Mouse (Mus musculus): Measurements from ENCODE around the gene Tbc1d9b.

Tbc1d9b gene

DNA sequence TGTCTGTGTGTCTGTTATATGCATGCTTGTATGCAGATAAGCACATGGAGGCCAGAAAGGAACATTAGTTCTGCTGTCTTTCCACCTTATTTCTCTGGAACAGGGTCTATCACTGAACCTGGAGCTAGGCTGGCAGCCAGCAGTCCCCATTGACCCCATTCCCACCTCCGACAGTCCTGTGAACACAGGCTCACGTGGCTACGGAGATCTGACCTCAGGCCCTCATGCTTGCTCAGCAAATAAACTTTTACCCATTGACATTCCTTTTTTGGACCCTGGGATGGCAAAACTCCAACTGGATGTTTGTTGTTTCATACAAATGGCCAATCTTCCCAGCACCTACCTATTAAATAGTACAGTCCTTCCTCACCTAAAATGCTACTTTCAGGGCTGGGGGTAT, 45.2 kb downstream of the Tbc1d9b start:
- DNase-seq (ENCODE audit: low spot score) = no peak

DNA sequence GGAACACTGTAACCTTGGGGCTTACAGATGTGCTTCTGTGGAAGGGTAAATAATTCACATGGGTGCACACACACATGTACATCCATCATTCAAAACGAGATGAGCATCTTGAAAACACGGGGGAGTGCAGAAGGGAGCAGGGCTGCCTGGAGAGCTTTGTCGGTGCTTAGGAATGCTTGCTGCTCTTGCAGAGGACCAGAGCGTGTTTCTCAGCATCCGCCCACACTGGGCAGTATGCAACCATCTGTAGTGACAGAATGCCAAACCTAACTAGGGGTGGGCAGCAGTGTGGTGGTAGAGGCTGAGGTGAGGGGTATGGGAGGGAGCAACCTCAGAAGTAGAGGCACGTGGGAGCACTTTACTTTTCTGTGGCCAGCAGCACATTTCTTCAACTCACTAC, 45.9 kb downstream of the Tbc1d9b start:
- no peak for DNase-seq (ENCODE audit: low spot score)

DNA sequence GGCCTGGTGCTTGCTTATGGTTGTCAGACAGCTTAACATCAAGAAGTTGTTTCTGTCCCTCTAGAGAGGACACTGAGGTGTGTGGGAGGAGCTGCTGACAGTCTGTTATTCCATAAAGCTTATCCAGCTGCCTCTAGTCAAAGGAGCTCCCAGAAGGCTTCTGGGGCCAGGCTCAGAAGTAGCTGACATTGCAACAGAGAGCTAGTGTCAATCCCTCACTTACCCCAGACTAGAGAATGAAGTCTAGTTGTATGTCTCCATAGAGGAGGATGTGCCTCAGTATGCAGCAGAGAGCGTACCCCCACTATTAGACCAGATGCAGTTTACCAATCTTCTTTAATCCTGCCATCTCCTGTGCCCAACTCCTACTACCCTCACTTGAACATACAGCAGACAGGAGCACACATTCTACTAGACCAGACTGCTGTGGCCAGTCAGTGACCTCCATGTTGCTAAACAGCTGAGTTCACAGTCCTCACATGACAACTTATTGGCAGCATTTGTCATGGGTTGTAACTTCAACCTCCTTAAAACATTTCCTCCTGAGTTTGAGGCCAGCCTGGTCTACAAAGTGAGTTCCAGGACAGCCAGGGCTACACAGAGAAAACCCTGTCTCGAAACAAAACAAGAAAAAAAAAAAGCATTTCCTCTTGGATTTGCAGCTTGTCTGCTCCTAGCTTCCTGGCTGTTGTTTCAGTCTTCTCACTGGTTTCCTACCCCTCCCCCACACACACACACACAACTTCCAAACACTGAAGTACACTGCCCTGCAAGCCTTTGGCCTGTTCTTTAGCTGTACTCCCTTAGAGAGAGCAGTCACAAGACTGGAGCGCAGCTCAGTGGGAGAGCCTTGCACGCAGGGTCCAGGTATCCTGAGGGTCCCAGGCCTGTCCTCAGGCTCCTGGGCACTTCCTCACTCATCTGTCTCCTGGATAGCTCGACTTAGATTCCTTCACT, 47.6 kb downstream of the Tbc1d9b start:
- DNase-seq (ENCODE audit: low spot score) = no peak

DNA sequence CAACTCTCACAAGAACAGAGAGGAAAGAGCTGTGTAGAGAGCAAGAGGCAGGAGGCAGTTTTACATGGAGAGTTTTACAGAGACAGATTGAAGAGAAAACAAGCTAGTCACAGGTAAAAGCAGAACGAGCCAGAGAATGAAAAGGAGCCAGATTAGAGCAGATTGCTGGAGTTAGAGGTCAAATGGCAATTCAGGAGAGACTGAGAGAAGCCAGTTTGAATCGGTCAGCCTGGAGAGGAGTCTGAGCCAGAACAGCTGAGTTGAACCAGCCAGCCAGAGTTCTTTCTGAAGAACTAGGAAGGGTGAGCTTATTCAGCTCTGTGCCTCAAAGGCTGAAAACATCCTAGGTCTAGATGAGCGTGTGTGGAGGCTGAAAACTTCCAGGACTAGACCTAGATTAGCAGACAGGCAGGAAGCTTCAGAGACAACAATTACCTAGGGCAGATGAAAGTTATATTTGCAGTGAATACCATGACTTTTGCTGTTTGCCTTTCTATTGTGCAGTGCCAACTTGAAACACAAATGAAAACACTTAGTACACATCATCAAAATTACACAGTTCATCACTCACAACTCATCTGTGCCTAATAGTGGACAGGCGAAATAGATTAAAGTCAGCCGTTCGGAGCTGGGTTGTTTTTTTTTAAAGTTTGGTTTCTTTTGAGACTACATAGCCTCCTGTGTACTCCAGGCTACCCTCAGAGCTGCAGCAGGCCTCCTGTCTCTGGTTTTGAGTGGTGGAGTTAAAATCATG, 49.5 kb downstream of the Tbc1d9b start:
- DNase-seq (ENCODE audit: low spot score) = no peak

DNA sequence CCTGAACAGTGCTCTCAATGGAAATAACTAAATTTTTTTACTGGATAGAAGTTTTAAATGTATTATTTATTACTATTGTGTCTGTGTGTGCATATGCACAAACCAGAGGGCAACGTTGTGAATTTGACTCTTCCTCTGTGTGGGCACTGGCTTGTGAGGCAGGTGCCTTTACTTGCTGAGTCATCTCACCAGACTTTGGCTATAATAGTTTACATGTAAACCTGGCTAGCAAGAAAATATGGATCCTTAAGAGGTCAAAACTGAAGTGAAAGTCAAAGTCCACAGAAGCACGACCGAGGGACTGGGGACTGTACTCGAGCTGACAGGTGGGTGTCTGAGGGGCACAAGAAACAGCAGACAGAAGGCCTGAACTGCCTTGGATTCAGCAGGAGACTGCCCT, 51.5 kb downstream of the Tbc1d9b start:
- no peak for DNase-seq (ENCODE audit: low spot score)

DNA sequence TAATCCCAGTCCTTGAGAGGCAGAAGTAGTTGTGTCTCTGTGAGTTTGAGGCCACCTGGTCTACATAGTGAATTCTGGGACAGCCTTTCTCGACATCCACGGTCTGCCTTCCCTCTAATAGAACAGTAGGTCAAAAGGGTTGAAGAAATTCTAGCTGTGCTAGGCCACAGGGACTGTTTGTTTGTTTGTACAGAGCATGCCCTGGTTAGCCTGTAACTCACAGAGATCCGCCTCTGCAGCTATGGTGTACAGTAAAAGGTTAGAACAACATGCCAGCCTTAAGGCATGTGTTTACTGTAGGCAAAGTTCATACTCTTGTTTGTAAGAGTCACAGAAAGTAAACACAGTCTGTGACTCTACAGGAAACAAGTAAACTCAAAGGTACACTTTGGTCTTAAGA, 53.6 kb downstream of the Tbc1d9b start:
- no peak for DNase-seq (ENCODE audit: low spot score)

DNA sequence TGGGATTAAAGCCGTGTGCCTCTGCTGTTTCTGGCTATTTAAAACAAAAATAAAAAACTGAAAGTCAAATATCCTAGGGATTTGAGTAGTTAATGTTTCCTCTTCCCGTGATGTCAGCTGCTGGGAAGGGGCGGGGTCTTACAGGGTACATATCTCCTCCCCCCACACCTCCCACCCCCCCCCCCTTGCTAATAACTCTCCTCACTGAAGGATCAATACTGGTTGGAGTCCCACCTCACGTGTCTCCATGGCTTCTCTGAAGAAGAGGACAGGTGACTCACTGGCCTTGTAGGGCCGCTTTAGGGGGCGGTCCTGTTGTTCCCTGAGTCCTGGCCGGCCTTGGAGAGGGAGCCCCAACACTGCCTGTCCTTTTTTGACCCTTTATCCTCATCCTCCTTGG, 57.5 kb downstream of the Tbc1d9b start:
- no peak for DNase-seq (ENCODE audit: low spot score)

DNA sequence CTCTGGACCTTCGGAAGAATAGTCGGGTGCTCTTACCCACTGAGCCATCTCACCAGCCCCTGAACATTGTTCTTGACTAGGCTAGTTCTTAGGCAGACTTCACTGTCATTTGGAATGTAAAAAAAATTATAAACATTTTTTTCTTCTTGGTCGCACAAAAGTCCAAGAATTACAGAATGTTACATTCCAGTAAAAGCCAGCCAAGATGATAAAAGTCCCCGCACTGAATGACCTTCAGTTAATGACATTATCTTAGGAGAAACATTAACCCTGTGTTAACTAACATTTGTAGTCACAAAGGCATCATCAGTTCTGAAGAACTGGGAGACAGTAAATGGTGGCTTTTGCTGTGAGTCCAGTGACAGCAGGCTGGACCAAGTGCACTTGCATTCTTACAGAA, 59.2 kb downstream of the Tbc1d9b start:
- DNase-seq (ENCODE audit: low spot score) = no peak

DNA sequence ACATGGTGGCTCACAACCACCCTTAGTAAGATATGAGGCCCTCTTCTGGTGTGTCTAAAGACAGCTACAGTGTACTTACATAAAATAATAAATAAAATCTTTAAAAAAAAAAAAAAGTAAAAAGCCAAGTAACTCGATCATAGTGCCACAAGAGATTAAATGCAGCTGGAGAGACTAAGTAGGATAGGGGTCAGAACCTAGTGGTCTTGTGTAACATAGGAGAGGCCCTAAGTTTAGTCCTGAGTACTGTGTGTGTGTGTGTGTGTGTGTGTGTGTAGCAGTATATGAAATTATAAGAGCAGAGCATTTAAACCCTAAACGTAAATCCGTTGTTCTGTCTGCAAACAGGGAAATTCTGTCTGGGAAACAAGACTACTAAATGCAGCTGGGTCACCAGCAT, 61.1 kb downstream of the Tbc1d9b start:
- DNase-seq (ENCODE audit: low spot score) = no peak

DNA sequence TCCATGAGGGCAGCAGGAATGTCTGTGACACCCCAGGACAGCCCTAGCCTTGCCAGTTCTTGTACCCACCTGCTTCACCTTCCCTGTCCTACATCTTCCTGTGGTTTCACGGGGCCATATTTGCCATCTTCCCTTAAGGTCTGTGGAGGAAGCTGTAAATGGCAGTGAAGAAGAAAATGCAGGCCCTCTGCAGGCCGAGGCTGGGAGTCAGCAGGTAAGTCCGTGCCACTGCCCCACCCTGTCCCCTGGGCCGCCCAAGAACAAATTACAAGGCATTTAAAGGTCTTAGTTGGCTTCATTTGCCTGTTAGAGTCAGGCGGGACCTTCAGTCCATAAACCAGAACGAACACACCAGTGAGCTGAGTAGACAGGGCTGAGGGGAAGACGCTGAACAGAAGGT, 62.9 kb downstream of the Tbc1d9b start:
- no peak for DNase-seq (ENCODE audit: low spot score)

DNA sequence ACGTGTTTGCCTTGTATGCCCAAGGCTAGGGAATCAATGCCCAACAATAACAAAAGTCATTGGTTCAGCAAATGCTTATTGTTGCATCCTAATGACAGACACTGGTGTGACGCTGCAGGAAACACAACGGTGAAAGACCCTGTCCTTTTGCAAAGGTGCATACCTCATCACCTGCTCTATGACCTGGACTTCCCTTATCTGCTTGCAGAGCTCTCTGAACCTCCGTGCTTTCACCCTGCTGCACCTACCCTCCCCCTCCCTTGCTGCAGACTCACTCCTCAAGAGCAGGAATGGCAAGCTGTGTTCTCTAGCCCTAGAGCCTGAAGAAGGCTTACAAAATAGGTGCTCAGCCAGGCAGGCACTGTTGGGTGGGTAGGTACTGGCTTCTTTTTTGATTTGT, 63.6 kb downstream of the Tbc1d9b start:
- no peak for DNase-seq (ENCODE audit: low spot score)

DNA sequence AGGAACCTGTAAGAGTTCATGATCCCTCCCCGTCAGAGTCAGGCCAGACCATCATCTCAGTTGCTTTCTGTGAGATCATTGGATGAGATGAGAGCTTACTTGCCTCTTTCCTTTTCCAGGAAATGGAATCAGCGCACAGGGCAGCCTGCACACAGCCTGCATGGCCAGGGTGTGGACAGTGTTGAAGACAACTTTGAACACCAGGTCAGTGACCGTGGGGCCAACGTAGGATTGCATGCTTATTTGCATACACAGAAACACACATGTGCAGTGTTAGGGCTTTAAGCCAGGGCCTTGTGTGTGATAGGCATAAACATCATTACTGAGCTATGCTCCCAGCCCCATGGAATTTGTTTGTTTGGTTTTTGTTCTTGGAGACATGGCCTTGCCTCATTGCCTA, 66.3 kb downstream of the Tbc1d9b start:
- DNase-seq (ENCODE audit: low spot score) = no peak

DNA sequence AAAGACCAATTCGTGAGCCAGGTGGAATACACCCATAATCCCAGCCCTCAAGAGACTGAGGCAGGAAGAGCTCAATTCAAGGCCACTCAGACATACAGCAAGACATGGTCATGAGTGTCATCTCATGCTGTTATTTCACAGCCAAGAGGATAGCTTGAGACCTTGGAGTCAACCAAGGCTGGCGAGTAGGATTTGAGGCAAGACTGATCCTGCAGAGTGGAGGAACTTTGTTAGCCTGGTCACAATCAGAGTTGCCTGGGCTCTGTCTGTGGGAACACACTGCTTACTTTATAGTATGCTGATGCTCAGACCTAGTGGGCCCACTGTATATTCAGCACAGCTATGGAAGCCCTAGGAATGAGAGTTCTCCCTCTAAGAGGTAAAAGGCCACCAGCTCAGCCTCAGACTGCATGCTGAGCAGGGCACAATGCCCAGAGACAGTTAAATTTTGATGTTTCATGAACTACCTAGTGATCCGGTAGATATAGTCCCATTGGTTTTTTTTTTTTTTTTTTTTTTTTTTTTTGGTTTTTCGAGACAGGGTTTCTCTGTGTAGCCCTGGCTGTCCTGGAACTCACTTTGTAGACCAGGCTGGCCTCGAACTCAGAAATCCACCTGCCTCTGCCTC, 67.1 kb downstream of the Tbc1d9b start:
- DNase-seq (ENCODE audit: low spot score) = no peak

DNA sequence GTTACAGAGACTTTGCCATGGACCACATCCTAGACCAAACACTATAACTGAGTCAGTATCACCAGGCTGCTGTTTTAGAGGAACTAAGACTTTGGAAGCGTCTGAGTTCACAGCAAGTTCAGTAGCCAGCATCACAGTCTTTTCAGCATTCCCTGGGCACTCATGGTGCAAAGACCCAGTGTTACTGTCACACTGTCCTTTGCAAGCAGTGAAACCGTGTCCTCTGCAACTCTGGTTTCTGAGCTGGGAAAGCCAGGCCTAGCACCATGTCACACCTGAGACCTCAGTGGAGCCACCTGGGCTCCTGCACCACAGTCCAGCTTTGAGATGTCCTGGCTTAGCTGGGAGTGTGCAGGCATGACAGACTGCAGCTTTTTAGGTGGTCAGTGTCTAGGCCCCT, 67.7 kb downstream of the Tbc1d9b start:
- no peak for DNase-seq (ENCODE audit: low spot score)

DNA sequence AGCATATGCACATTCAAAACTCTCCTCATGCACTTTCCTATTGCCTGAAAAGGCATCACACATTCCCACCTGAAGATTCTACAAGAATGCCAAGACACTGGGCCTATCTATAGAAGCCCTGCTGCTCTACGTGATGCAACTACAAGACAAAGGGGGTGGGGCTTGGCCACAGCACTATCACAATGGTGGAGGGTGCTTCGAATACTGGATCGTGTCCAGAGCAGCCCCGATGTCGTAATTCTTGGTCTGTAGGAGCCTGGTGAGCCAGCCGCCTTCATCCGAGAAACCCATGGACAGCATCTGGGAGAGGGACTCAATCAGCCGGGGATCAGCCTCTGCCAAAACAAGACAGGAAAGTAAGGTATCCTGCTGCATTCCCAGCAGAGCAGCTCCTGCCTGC, 69.4 kb downstream of the Tbc1d9b start:
- DNase-seq (ENCODE audit: low spot score) = no peak

DNA sequence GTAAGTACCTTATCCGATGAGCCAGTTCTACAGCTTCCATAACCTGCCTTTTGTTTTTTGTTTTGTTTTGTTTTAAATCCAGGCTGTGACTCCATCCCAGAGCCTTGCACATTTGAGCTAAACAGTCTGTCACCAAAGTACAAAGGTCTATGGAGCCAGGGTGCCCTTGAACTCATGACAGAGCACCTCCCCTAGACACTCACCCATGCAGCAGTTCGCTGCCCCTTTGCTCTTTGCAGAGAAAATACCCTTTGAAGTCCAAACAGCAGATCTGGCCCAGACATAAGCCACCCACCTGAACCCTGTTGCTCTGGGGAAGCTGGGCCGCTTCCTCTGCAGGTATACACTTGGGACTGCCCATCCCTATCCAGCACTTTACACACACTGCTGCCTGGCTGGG, 70.4 kb downstream of the Tbc1d9b start:
- DNase-seq (ENCODE audit: low spot score) = no peak

DNA sequence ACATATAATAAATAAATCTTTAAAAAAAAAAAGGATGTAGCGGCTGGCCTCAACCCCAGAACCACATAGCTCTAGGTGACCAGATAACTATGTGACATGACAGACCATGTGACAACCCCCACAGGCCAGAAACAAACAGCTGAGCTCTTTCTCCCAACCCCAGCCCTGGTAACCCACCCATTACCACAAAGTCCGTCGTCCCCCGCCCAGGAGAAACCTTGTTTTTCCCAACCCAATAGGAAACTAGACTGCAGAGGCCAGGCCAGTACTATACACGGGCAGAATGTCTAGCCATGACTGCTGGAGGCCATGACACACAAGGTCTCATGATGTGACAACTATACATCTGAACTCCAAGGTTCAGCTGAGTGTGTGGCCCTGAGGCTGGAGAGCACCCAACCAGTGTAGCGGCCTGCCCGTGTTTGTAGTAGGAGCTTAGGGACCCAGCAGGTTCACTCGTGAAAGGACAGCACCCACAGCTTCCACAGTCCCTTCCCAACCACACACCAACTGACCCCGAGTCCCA, 72.2 kb downstream of the Tbc1d9b start:
- no peak for DNase-seq (ENCODE audit: low spot score)

DNA sequence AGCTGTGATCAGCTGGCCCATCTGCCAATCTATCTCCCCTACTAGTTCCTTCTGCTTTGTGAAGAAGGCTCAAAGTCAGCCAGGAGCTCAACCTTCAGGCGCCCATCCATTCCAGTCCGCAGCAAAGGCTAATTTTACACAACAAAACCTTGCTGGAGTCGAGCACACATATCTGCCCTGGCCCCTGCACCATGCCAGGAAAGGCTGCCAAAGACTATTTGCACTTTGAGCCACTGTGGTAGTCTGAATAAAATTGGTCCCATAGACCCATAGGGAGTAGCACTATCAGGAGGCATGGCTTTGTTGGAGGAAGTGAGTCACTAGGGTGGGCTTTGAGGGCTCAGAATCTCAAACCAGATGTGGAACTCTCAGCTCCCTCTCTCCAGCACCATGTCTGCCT, 74.2 kb downstream of the Tbc1d9b start:
- DNase-seq (ENCODE audit: low spot score) = no peak

DNA sequence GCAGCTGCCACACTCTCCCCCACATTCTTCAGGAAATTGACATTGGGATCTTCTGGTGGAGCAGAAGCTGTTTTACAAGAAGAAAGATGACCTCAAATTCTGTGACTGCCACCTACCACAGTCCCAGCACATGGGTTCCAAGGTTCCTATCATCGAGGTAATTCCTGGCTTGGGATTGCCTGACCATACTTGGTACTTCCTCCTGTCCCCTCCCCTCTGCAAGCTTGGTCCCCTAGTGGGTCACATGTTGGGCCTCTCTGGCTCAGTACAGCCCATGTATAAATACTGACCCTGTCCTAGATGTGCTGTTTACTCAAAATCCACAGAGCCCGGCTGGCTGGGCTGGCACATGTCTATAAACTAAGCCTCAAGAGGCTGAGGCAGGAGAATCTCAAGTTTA, 74.8 kb downstream of the Tbc1d9b start:
- DNase-seq (ENCODE audit: low spot score) = no peak

DNA sequence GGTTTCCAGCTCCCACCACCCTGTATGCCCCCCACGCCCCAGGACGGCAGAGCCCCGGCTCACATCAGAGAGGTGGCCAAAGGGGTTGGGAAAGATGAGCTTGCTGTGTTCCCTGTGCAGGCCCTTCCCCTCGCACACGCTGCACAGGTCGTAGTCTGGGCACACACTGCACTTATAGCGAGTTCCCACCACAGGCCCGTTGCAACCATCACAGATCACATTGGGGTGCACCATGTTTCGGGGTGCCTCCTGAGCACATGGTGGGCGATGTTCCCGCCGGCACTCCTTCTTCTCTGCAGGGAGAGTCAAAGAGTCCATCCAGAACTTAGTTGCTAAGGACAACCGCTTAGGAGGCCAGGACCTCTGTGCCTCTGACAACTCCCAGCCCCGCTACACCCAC, 76.1 kb downstream of the Tbc1d9b start:
- DNase-seq (ENCODE audit: low spot score) = no peak

DNA sequence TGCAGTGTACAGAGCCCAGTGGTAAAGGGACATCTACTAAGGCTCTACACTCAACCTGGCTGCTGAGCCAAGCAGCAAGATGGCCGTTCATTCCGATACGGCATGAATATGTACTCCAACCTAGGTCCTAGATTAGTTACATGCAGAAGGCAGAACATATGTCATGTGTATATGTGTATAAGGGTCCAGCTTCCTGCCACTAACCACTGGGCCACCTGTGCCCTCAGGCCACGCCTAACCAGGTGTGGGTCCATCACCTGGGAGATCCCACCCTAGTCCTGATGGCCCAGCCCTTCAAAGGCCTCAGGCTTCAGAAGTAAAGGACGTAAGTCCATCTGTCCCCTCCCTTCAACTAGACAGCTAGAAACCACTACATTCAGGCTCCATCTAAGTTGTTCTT, 76.8 kb downstream of the Tbc1d9b start:
- DNase-seq (ENCODE audit: low spot score) = no peak

DNA sequence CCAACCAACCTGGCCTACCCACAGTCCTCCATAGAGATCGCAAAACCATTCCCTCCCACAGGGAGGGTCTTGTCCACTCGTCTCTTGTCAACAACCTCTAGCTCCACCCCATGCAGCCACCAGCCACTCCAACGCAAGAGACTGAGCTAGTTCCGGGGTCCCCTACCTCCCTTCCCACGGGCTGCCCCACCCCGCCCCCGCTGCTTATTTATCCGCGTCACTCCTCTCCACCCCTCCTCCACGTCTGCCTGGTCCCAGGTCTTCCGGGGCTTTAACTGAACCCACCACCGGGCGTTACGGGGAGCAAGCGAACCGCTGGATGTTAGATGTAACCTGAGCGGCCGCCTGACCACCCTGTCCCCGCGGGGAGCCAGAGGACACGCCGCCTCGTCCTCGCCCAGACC, 78.9 kb downstream of the Tbc1d9b start:
- no peak for DNase-seq (ENCODE audit: low spot score)
